Mouse (Mus musculus) heart, embryonic 14.5 days (tissue): Measurements from ENCODE around the gene Vwf. TPM values are rescaled to one million over a fixed set of nuclear protein-coding genes. Genes with fewer than 3 reads are reported as not detected.

Source experiments
- ATAC-seq: fragments of 200-750 bp; cut with Nextera tagmentation; 2 replicates; pipeline ENCODE4 v1.8.0; 2017; ENCODE audit warnings: low read depth, moderate TSS enrichment; ENCODE audit not compliant: insufficient number of reproducible peaks, insufficient read depth, low FRiP score
- H3K27ac ChIP-seq, 2 experiments: fragments of 200-500 bp in 1 of 2; fragments of 300-500 bp in 1 of 2; sonication (generic) in 1 of 2; replicated peaks in 1 of 2; 2 replicates each; pipeline ENCODE4 v1.5.1; 2012 to 2014; ENCODE audit warnings: low read depth in 2 of 2, low read length in 2 of 2, control low read depth in 1 of 2, mild to moderate bottlenecking in 1 of 2, mixed read lengths in 1 of 2; ENCODE audit not compliant: control insufficient read depth in 1 of 2, insufficient read depth in 1 of 2
- H3K27me3 ChIP-seq: fragments of 300-500 bp; sonication (generic); 2 replicates; pipeline ENCODE4 v1.6.1; 2014; ENCODE audit warnings: mild to moderate bottlenecking, low read length, control low read depth; ENCODE audit not compliant: control insufficient read depth, insufficient read depth
- H3K36me3 ChIP-seq: fragments of 300-500 bp; sonication (generic); 2 replicates; pipeline ENCODE4 v1.6.1; 2014; ENCODE audit warnings: mild to moderate bottlenecking, control low read depth, low read length, mixed read lengths; ENCODE audit not compliant: control insufficient read depth, insufficient read depth
- H3K4me1 ChIP-seq, 2 experiments: fragments of 200-500 bp in 1 of 2; fragments of 300-500 bp in 1 of 2; sonication (generic) in 1 of 2; 2 replicates each; pipeline ENCODE4 v1.6.1; 2012 to 2014; ENCODE audit warnings: low read length in 2 of 2, control low read depth in 1 of 2, mixed read lengths in 1 of 2; ENCODE audit not compliant: control insufficient read depth in 2 of 2, insufficient read depth in 2 of 2
- H3K4me2 ChIP-seq: fragments of 300-500 bp; sonication (generic); 2 replicates; pipeline ENCODE4 v1.6.1; 2014; ENCODE audit warnings: mild to moderate bottlenecking, low read length
- H3K4me3 ChIP-seq, 2 experiments: fragments of 200-500 bp in 1 of 2; fragments of 300-500 bp in 1 of 2; sonication (generic) in 1 of 2; 2 replicates each; pipeline ENCODE4 v1.5.1; 2012 to 2014; ENCODE audit warnings: low read length in 2 of 2, mild to moderate bottlenecking in 2 of 2, control low read depth in 1 of 2, low read depth in 1 of 2, moderate library complexity in 1 of 2; ENCODE audit not compliant: control insufficient read depth in 1 of 2, insufficient read depth in 1 of 2
- H3K9ac ChIP-seq: fragments of 300-500 bp; sonication (generic); 2 replicates; pipeline ENCODE4 v1.6.1; 2014; ENCODE audit warnings: mild to moderate bottlenecking, low read length
- H3K9me3 ChIP-seq: fragments of 300-500 bp; sonication (generic); 2 replicates; pipeline ENCODE4 v1.6.1; 2016; ENCODE audit warnings: low read length, control low read depth; ENCODE audit not compliant: control insufficient read depth
- WGBS: fragments of 180-500 bp; shearing (Covaris S2); extraction: QIAGEN DNeasy Blood & Tissue Kit; methylation state at CpG from one replicate; pipeline ENCODE4 v1.1.7; 2014; 5-methylcytosine and 5-hydroxymethylcytosine counted together
- polyA plus RNA-seq: library from polyadenylated mRNA; unstranded; fragments of >200 nt; fragmentation: Nextera tagmentation; extraction: Ambion mirVana; gene quantifications from 2 replicates; pipeline ENCODE4 v1.2.1, GENCODE M21; 2014

Vwf gene
- polyA plus RNA-seq, 1 experiment from 2014 or later, result 27.9 TPM

GRCm38 (mm10) chr6:125640486-125640885 is 93.9 kb downstream of the Vwf start:
- no peak overlapping the region for H3K27ac ChIP-seq
- H3K4me2 ChIP-seq, result no peak overlapping the region
- H3K9me3 ChIP-seq, result no peaks in the 10 kb centered on the region
- H3K27me3 ChIP-seq, result no peaks in the 10 kb centered on the region
- H3K4me3 ChIP-seq, result no peak overlapping the region
- no peak for ATAC-seq
- H3K9ac ChIP-seq, result no peak overlapping the region
- no peaks in the 10 kb centered on the region for H3K36me3 ChIP-seq
- WGBS, result 59% methylated on average over 4 of the region's 4 CpGs
- H3K4me1 ChIP-seq, result no peaks in the 10 kb centered on the region

GRCm38 (mm10) chr6:125641146-125641545 is 94.6 kb downstream of the Vwf start:
- Histone ChIP-seq H3K4me2 (no peak overlapping the region), H3K27me3 (no peaks in the 10 kb centered on the region), H3K27ac (no peak overlapping the region), H3K36me3 (no peaks in the 10 kb centered on the region), H3K4me1 (no peaks in the 10 kb centered on the region), H3K4me3 (no peak overlapping the region), H3K9me3 (no peaks in the 10 kb centered on the region), H3K9ac (no peak overlapping the region)
- WGBS, result 77% methylated on average over 8 of the region's 8 CpGs
- no peak for ATAC-seq

GRCm38 (mm10) chr6:125648964-125649363 is 102.4 kb downstream of the Vwf start:
- no peak overlapping the region for H3K27ac ChIP-seq
- H3K4me1 ChIP-seq, result no peaks in the 10 kb centered on the region
- no peaks in the 10 kb centered on the region for H3K27me3 ChIP-seq
- H3K9ac ChIP-seq, result no peak overlapping the region
- 71% methylated on average over 12 of the region's 12 CpGs for WGBS
- no peaks in the 10 kb centered on the region for H3K9me3 ChIP-seq
- no peak for ATAC-seq
- H3K36me3 ChIP-seq, result no peaks in the 10 kb centered on the region
- no peak overlapping the region for H3K4me3 ChIP-seq
- H3K4me2 ChIP-seq, result no peak overlapping the region

GRCm38 (mm10) chr6:125651335-125651734 is 104.8 kb downstream of the Vwf start:
- no peak overlapping the region for H3K9ac ChIP-seq
- ATAC-seq, result no peak
- no peak overlapping the region for H3K4me3 ChIP-seq
- no peaks in the 10 kb centered on the region for H3K27me3 ChIP-seq
- H3K9me3 ChIP-seq, result no peaks in the 10 kb centered on the region
- WGBS, result 74% methylated on average over 3 of the region's 3 CpGs
- no peaks in the 10 kb centered on the region for H3K36me3 ChIP-seq
- no peak overlapping the region for H3K27ac ChIP-seq
- H3K4me1 ChIP-seq, result no peaks in the 10 kb centered on the region; a peak in 1 of 4 replicates
- H3K4me2 ChIP-seq, result no peak overlapping the region

GRCm38 (mm10) chr6:125653416-125653815 is 106.8 kb downstream of the Vwf start:
- ATAC-seq, result no peak
- Histone ChIP-seq H3K9me3 (no peaks in the 10 kb centered on the region), H3K27ac (no peak overlapping the region), H3K27me3 (no peaks in the 10 kb centered on the region), H3K4me3 (no peak overlapping the region), H3K4me2 (no peak overlapping the region), H3K36me3 (no peaks in the 10 kb centered on the region), H3K9ac (no peak overlapping the region), H3K4me1 (no peaks in the 10 kb centered on the region; a peak in 1 of 4 replicates)
- WGBS, result 63% methylated on average over 1 of the region's 1 CpGs

GRCm38 (mm10) chr6:125656921-125657320 is 110.3 kb downstream of the Vwf start:
- no peaks in the 10 kb centered on the region for H3K36me3 ChIP-seq
- no peak overlapping the region for H3K9ac ChIP-seq
- no peaks in the 10 kb centered on the region for H3K27me3 ChIP-seq
- H3K4me2 ChIP-seq, result no peak overlapping the region
- H3K27ac ChIP-seq, result no peak overlapping the region
- ATAC-seq, result no peak
- WGBS, result 73% methylated on average over 13 of the region's 13 CpGs
- no peaks in the 10 kb centered on the region; a peak in 1 of 4 replicates for H3K4me1 ChIP-seq
- H3K9me3 ChIP-seq, result no peaks in the 10 kb centered on the region
- no peak overlapping the region for H3K4me3 ChIP-seq

GRCm38 (mm10) chr6:125657966-125658365 is 111.4 kb downstream of the Vwf start:
- no peak for ATAC-seq
- 85% methylated on average over 5 of the region's 5 CpGs for WGBS
- H3K9me3 ChIP-seq, result no peaks in the 10 kb centered on the region
- H3K4me1 ChIP-seq, result no peaks in the 10 kb centered on the region; a peak in 1 of 4 replicates
- no peaks in the 10 kb centered on the region for H3K27me3 ChIP-seq
- H3K27ac ChIP-seq, result no peak overlapping the region
- H3K36me3 ChIP-seq, result no peaks in the 10 kb centered on the region
- H3K9ac ChIP-seq, result no peak overlapping the region
- H3K4me2 ChIP-seq, result no peak overlapping the region
- no peak overlapping the region for H3K4me3 ChIP-seq

- Histone ChIP-seq H3K27me3 (no peaks in the 10 kb centered on the region), H3K27ac (no peak overlapping the region), H3K4me3 (no peak overlapping the region), H3K4me1 (no peaks in the 10 kb centered on the region), H3K9me3 (no peaks in the 10 kb centered on the region), H3K4me2 (no peak overlapping the region), H3K9ac (no peak overlapping the region), H3K36me3 (no peaks in the 10 kb centered on the region)
- WGBS, result 42% methylated on average over 14 of the region's 14 CpGs
- ATAC-seq, result no peak; the same call in 1 of the 2 replicates
Measured at GRCm38 (mm10) chr6:125661106-125661877, 114.7 kb downstream of the Vwf start.
